Mouse (Mus musculus) hindbrain, postnatal 0 days (tissue): ENCODE results near the gene Ttc7b. TPM values are rescaled to one million over a fixed set of nuclear protein-coding genes. Genes with fewer than 3 reads are reported as not detected.

Experiments
- ATAC-seq: fragments of 200-750 bp; cut with Nextera tagmentation; 2 replicates; pipeline ENCODE4 v1.8.0; 2017; ENCODE audit warnings: mild to moderate bottlenecking, moderate TSS enrichment, moderate library complexity
- DNase-seq: peaks from one replicate; pipeline ENCODE4 v3.0.0-alpha.2; 2015; ENCODE audit warnings: low spot score
- H3K27ac ChIP-seq: fragments of 300-500 bp; sonication (generic); 2 replicates; pipeline ENCODE4 v1.5.1; 2014; ENCODE audit warnings: mild to moderate bottlenecking
- H3K27me3 ChIP-seq: fragments of 300-500 bp; sonication (generic); 2 replicates; pipeline ENCODE4 v1.6.1; 2014; ENCODE audit warnings: low read length, mixed read lengths; ENCODE audit not compliant: insufficient read depth
- H3K36me3 ChIP-seq: fragments of 300-500 bp; sonication (generic); 2 replicates; pipeline ENCODE4 v1.6.1; 2014; ENCODE audit warnings: low read length, mixed read lengths; ENCODE audit not compliant: insufficient read depth
- H3K4me1 ChIP-seq: fragments of 300-500 bp; sonication (generic); 2 replicates; pipeline ENCODE4 v1.6.1; 2014; ENCODE audit warnings: antibody characterized with exemption, low read length, mixed read lengths; ENCODE audit not compliant: insufficient read depth
- H3K4me2 ChIP-seq: fragments of 300-500 bp; sonication (generic); 2 replicates; pipeline ENCODE4 v1.6.1; 2014; ENCODE audit warnings: low read depth, mild to moderate bottlenecking, low read length, moderate library complexity, mixed read lengths
- H3K4me3 ChIP-seq: fragments of 300-500 bp; sonication (generic); 2 replicates; pipeline ENCODE4 v1.5.1; 2014; ENCODE audit warnings: low read length
- H3K9ac ChIP-seq: fragments of 300-500 bp; sonication (generic); replicated peaks from 2 replicates; pipeline ENCODE4 v1.6.1; 2014; ENCODE audit warnings: mild to moderate bottlenecking, low read length, moderate library complexity, mixed read lengths
- H3K9me3 ChIP-seq: fragments of 300-500 bp; sonication (generic); 2 replicates; pipeline ENCODE4 v1.6.1; 2016; ENCODE audit warnings: low read length, mixed read lengths
- CTCF ChIP-seq: IDR thresholded peaks from 2 replicates; pipeline ENCODE4 v1.5.1; 2016; ENCODE audit warnings: antibody characterized with exemption, control low read depth, low read depth
- WGBS: fragments of 180-500 bp; shearing (Covaris S2); extraction: QIAGEN DNeasy Blood & Tissue Kit; methylation state at CpG from one replicate; pipeline ENCODE4 v1.1.7; 2014; 5-methylcytosine and 5-hydroxymethylcytosine counted together
- polyA plus RNA-seq: library from polyadenylated mRNA; unstranded; fragments of >200 nt; fragmentation: Nextera tagmentation; extraction: Ambion mirVana; gene quantifications from 2 replicates; pipeline ENCODE4 v1.2.1, GENCODE M21; 2015
- total RNA-seq: library from RNA; depleted of rRNA; stranded (reverse); fragments of >200 nt; gene quantifications from 2 replicates; pipeline ENCODE4 v1.2.3, GENCODE M21; 2014

Gene Ttc7b
- total and polyA plus RNA-seq, 2 experiments from 2014 or later: 8.6 to 51.2 TPM

DNA sequence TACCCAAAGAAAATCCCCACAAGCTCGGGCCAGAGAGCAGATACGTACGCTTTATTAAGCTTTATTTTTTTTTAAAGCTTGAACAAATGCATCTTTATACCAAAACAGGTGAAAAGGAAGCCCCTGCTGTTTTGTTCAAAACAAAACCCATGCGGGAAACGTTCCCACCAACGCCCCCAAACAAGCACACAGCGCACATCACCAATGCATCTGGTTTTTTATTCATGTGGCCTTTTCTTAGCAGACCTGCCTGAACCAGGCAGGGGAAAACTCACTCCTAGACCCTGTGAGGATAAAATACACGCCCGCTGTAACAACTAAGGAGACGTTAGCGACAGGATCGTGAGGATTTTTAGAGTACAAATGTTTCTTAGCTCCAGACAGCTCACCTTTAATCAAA lies 14.4 kb upstream of the Ttc7b start:
- 54% methylated on average over 12 of the region's 12 CpGs for WGBS

DNA sequence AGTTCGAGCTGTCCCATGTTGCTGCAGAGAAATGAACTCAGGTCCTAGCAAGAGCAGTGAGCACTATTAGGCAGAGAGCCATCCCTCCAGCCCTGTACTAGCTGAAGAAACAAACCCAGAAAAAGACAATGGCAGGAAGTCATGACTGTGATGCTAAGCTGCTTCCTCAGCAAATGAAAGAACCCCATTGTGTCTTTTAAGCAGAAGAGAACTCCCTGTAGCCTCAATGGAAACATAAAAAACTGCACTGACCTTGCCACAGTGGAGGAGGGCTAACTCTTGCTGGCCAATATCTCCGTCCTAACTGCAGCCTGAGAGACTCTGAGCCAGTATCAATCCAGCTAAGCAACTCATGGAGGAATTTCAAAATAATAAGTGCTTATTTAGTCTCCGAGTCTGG lies 13.4 kb upstream of the Ttc7b start:
- no peaks in the 10 kb centered on the region for H3K9me3 ChIP-seq
- no peak overlapping the region for H3K27ac ChIP-seq
- WGBS: 27% methylated on average over 3 of the region's 3 CpGs
- DNase-seq: no peak
- 0 out of 2 replicates have a peak, but pooled peaks have one; percentile 46 for ATAC-seq
- H3K4me3 ChIP-seq: no peak overlapping the region
- H3K9ac ChIP-seq: no peak overlapping the region
- no peaks in the 10 kb centered on the region for H3K4me1 ChIP-seq
- no peak overlapping the region for H3K4me2 ChIP-seq
- H3K36me3 ChIP-seq: no peaks in the 10 kb centered on the region
- TF ChIP-seq CTCF: no peak
- no peaks in the 10 kb centered on the region for H3K27me3 ChIP-seq

More for the DNA sequence above, 14.4 kb upstream of the Ttc7b start:
- Histone ChIP-seq H3K36me3 (no peaks in the 10 kb centered on the region), H3K4me3 (no peak overlapping the region), H3K4me2 (no peak overlapping the region), H3K9ac (no peak overlapping the region), H3K9me3 (no peaks in the 10 kb centered on the region), H3K27ac (no peak overlapping the region), H3K27me3 (no peaks in the 10 kb centered on the region), H3K4me1 (no peaks in the 10 kb centered on the region)
- DNase-seq (no peak), ATAC-seq (no peak)
- no peak for TF ChIP-seq CTCF

- no peak for TF ChIP-seq CTCF
- Histone ChIP-seq H3K27me3 (no peaks in the 10 kb centered on the region), H3K36me3 (no peaks in the 10 kb centered on the region), H3K4me1 (no peaks in the 10 kb centered on the region), H3K27ac (no peak overlapping the region), H3K9me3 (no peaks in the 10 kb centered on the region), H3K4me3 (no peak overlapping the region), H3K9ac (no peak overlapping the region), H3K4me2 (no peak overlapping the region)
- ATAC-seq (no peak), DNase-seq (no peak)
- WGBS: 83% methylated on average over 4 of the region's 4 CpGs
These were observed 12.6 kb upstream of the Ttc7b start for GRCm38 (mm10) chr12:100533209-100533608.

DNA sequence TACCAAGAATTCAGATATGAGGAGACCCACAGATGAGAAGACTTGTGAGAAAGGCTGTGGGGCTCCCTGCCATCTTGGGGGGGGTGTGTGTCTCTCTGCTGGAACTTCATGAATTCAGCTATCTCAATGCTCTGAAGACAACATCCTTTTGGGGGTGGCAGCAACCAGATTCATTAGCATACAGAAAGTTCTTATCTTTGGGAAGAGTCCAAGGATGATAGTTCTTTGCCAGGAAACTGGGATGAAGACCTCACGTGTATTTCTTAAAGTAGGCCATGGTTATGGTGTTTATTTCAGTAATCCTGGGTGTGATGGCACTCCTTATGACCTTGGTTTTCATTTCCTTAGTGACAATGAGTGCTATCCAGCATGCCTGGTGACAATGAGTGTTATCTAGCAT lies 11.1 kb upstream of the Ttc7b start:
- no peak overlapping the region for H3K9ac ChIP-seq
- DNase-seq (no peak), ATAC-seq (no peak)
- no peak overlapping the region for H3K4me3 ChIP-seq
- no peak overlapping the region for H3K4me2 ChIP-seq
- no peaks in the 10 kb centered on the region for H3K36me3 ChIP-seq
- 60% methylated on average over 1 of the region's 1 CpGs for WGBS
- no peaks in the 10 kb centered on the region for H3K9me3 ChIP-seq
- H3K27ac ChIP-seq: no peak overlapping the region
- no peak for TF ChIP-seq CTCF
- H3K27me3 ChIP-seq: no peaks in the 10 kb centered on the region
- no peaks in the 10 kb centered on the region for H3K4me1 ChIP-seq

- Histone ChIP-seq H3K4me3 (no peak overlapping the region), H3K27ac (no peak overlapping the region), H3K27me3 (no peaks in the 10 kb centered on the region), H3K4me1 (no peaks in the 10 kb centered on the region), H3K36me3 (no peaks in the 10 kb centered on the region), H3K9me3 (no peaks in the 10 kb centered on the region), H3K9ac (no peak overlapping the region), H3K4me2 (no peak overlapping the region)
- TF ChIP-seq CTCF: no peak
- ATAC-seq (no peak), DNase-seq (no peak)
- WGBS: 87% methylated on average over 5 of the region's 5 CpGs
These were observed 10.2 kb upstream of the Ttc7b start for GRCm38 (mm10) chr12:100530871-100531270.

DNA sequence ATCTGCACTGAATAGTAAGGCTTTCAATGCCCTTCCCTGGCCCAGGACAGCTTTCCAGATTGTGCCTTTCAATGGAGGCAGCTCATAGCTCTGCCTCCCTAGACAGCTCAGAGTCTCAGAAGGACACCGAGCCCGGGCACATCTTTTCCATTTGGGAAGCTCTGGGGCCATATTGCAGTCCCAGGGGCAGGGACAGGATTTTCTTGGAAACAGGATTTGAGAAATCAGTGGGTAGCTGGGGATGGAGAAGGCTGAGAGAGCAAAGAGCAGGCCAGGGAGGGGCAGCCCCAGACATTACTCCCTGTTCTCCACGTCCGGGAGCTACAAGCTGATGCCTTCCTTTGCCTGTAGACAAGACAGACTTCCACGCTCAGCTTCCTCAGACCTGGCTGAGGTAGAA lies 9.0 kb upstream of the Ttc7b start:
- ATAC-seq (no peak), DNase-seq (no peak)
- no peak overlapping the region for H3K4me3 ChIP-seq
- H3K9me3 ChIP-seq: no peaks in the 10 kb centered on the region
- no peak overlapping the region for H3K9ac ChIP-seq
- H3K4me1 ChIP-seq: no peaks in the 10 kb centered on the region
- TF ChIP-seq CTCF: no peak
- H3K27me3 ChIP-seq: no peaks in the 10 kb centered on the region
- no peak overlapping the region for H3K27ac ChIP-seq
- H3K36me3 ChIP-seq: no peaks in the 10 kb centered on the region
- no peak overlapping the region for H3K4me2 ChIP-seq
- WGBS: 73% methylated on average over 5 of the region's 5 CpGs

- Histone ChIP-seq H3K27me3 (no peaks in the 10 kb centered on the region), H3K27ac (no peak overlapping the region), H3K9ac (no peak overlapping the region), H3K9me3 (no peaks in the 10 kb centered on the region), H3K4me1 (no peaks in the 10 kb centered on the region), H3K36me3 (no peaks in the 10 kb centered on the region), H3K4me2 (no peak overlapping the region), H3K4me3 (no peak overlapping the region)
- TF ChIP-seq CTCF: no peak
- WGBS: 31% methylated on average over 8 of the region's 8 CpGs
- no peak for ATAC-seq
- DNase-seq: peak; percentile 16
These were observed 8.5 kb upstream of the Ttc7b start for GRCm38 (mm10) chr12:100529172-100529571.
